Mouse (Mus musculus): ENCODE data around the gene Dmxl2. TPM values are rescaled to one million over a fixed set of nuclear protein-coding genes. Genes with fewer than 3 reads are reported as not detected.

The Dmxl2 gene
- under 1 TPM in 1 of 2 experiments, not detected in 1; 0.55 TPM for polyA plus RNA-seq (2017; shearing (Covaris generic))

GRCm38 (mm10) chr9:54501453-54502110, at the start of gene Dmxl2:
TSS of gene Dmxl2 (minus strand) at chr9:54501626.

GRCm38 (mm10) chr9:54538684-54539083, 37.3 kb upstream of the Dmxl2 start, which contains the start of gene Sh2d7:
TSS of gene Sh2d7 (plus strand) at chr9:54538984.

Other genes with a start within 250 kb of the Dmxl2 start
- gene Cyp19a1, start 233.5 kb downstream of the Dmxl2 start, polyA plus RNA-seq (2017; shearing (Covaris generic)) = under 1 TPM in 1 of 2 experiments, not detected in 1; 0.07 TPM
- gene Gldn, start 215.1 kb downstream of the Dmxl2 start, polyA plus RNA-seq (2017; shearing (Covaris generic)) = not detected
- not detected for gene Sh2d7, start 37.4 kb upstream of the Dmxl2 start, polyA plus RNA-seq (2017; shearing (Covaris generic))
- 1 to 10 TPM; 2.0 to 7.3 TPM for gene Cib2, start 58.6 kb upstream of the Dmxl2 start, polyA plus RNA-seq (2017; shearing (Covaris generic))
- 100 to 1,000 TPM; 109 to 150 TPM for gene Idh3a, start 84.7 kb upstream of the Dmxl2 start, polyA plus RNA-seq (2017; shearing (Covaris generic))
- gene Acsbg1, start 160.2 kb upstream of the Dmxl2 start, polyA plus RNA-seq (2017; shearing (Covaris generic)) = 10 to 100 TPM; 27.1 to 88.9 TPM
- gene Dnaja4, start 197.2 kb upstream of the Dmxl2 start, polyA plus RNA-seq (2017; shearing (Covaris generic)) = 10 to 100 TPM; 23.6 to 24.0 TPM
- gene Wdr61, start 232.9 kb upstream of the Dmxl2 start, polyA plus RNA-seq (2017; shearing (Covaris generic)) = 100 to 1,000 TPM in 1 of 2 experiments, 10 to 100 TPM in 1; 88.3 to 106 TPM